In genomic region chr1:35361465-35361864, GRCm38 (mm10) we compare ENCODE assay signal across 17 mouse cellular contexts.
DNase-seq lines count a peak whose midpoint lies in the region; ATAC-seq and TF ChIP-seq lines count a peak whose summit lies in the region.
"Had no signal": no experiment of that assay in that cellular context is flagged by ENCODE, and none has a peak within 500 bp of the region (broad histone marks: within the 10 kb centered on the region; RNA-seq: fewer than 3 reads in every experiment).

No protein-coding gene starts in this region.

- no peak for TF ChIP-seq CTCF in forebrain, postnatal 0 days (IDR thresholded peaks at IDR 0.05; ENCODE audit: low read depth)

- DNase-seq in forebrain, postnatal 0 days = peak; percentile 57
- peak; percentile 21 for DNase-seq in left cerebral cortex, adult 11 months (ENCODE audit: low spot score)
- DNase-seq in left cerebral cortex, adult 8-10 months (ENCODE audit: low spot score in 2 of 2) = no peak
- peak; percentile 18 for DNase-seq in brain, embryonic 18.5 days (ENCODE audit: low read depth, low spot score)
- no peak for DNase-seq in urinary bladder, postnatal 14 days (ENCODE audit: low spot score)
- DNase-seq: adrenal gland, adult 2 months; adrenal gland, postnatal 25 days; cerebellum, adult 11 months; cerebellum, adult 9-10 months; cerebellum, postnatal 25 days; gastrocnemius, postnatal 36 days; heart, postnatal 36 days had no signal

- H3K27me3 ChIP-seq in forebrain, postnatal 0 days (ENCODE audit: insufficient read depth, low read length) = no peaks in the 10 kb centered on the region
- H3K27me3 ChIP-seq in forebrain, embryonic 12.5 days = no peaks in the 10 kb centered on the region
- H3K27me3 ChIP-seq: embryonic facial prominence, embryonic 12.5 days; heart, embryonic 13.5 days; hindbrain, embryonic 15.5 days had no signal

- no peaks in the 10 kb centered on the region for H3K36me3 ChIP-seq in forebrain, postnatal 0 days (ENCODE audit: insufficient read depth)
- no peaks in the 10 kb centered on the region for H3K36me3 ChIP-seq in forebrain, embryonic 12.5 days (replicated peaks)
- H3K36me3 ChIP-seq: embryonic facial prominence, embryonic 12.5 days; heart, embryonic 13.5 days; hindbrain, embryonic 15.5 days had no signal

- peak; percentile 69 for ATAC-seq in forebrain, postnatal 0 days
- no peak for ATAC-seq in forebrain, embryonic 12.5 days (ENCODE audit: low FRiP score)
- ATAC-seq: intestine, embryonic 16.5 days had no signal

- H3K9ac ChIP-seq in forebrain, postnatal 0 days = no peak overlapping the region
- H3K9ac ChIP-seq in forebrain, embryonic 12.5 days = no peak overlapping the region
- H3K9ac ChIP-seq: embryonic facial prominence, embryonic 12.5 days; heart, embryonic 13.5 days; hindbrain, embryonic 15.5 days had no signal

- no peak overlapping the region for H3K4me3 ChIP-seq in forebrain, postnatal 0 days (ENCODE audit: low read depth, low read length)
- no peak overlapping the region for H3K4me3 ChIP-seq in forebrain, embryonic 12.5 days (replicated peaks)
- H3K4me3 ChIP-seq: embryonic facial prominence, embryonic 12.5 days; heart, embryonic 13.5 days; hindbrain, embryonic 15.5 days had no signal

- 75% methylated on average over 3 of the region's 3 CpGs for WGBS in forebrain, postnatal 0 days
- 88% methylated on average over 3 of the region's 3 CpGs for WGBS in forebrain, embryonic 12.5 days

- no peaks in the 10 kb centered on the region for H3K9me3 ChIP-seq in forebrain, postnatal 0 days (ENCODE audit: low read length)
- H3K9me3 ChIP-seq in forebrain, embryonic 12.5 days = no peaks in the 10 kb centered on the region
- H3K9me3 ChIP-seq: embryonic facial prominence, embryonic 12.5 days; heart, embryonic 13.5 days; hindbrain, embryonic 15.5 days had no signal

- no peaks in the 10 kb centered on the region for H3K4me1 ChIP-seq in forebrain, postnatal 0 days (ENCODE audit: insufficient read depth)
- peaks cover 4% of the 10 kb centered on the region; the same call in 1 of the 2 replicates for H3K4me1 ChIP-seq in forebrain, embryonic 12.5 days
- H3K4me1 ChIP-seq: embryonic facial prominence, embryonic 12.5 days; heart, embryonic 13.5 days; hindbrain, embryonic 15.5 days had no signal

- no peak overlapping the region for H3K4me2 ChIP-seq in forebrain, postnatal 0 days (ENCODE audit: low read depth)
- no peak overlapping the region for H3K4me2 ChIP-seq in forebrain, embryonic 12.5 days
- H3K4me2 ChIP-seq: embryonic facial prominence, embryonic 12.5 days; heart, embryonic 13.5 days; hindbrain, embryonic 15.5 days had no signal

- no peak overlapping the region; the same call in 1 of the 2 replicates for H3K27ac ChIP-seq in forebrain, postnatal 0 days (ENCODE audit: low read depth, low read length)
- no peak overlapping the region for H3K27ac ChIP-seq in forebrain, embryonic 12.5 days
- H3K27ac ChIP-seq: embryonic facial prominence, embryonic 12.5 days; heart, embryonic 13.5 days; hindbrain, embryonic 15.5 days had no signal

Comparison
In these comparisons a context has a peak if more than half of its experiments do, and no peak if none do; other contexts are left out.
1. DNase-seq: peak in forebrain, postnatal 0 days (single experiment), left cerebral cortex, adult 11 months (single experiment) and brain, embryonic 18.5 days (single experiment); none in left cerebral cortex, adult 8-10 months (0 of 2) and urinary bladder, postnatal 14 days (single experiment).